Mouse (Mus musculus): ENCODE measurements around the gene Fgd6.

The Fgd6 gene

DNA sequence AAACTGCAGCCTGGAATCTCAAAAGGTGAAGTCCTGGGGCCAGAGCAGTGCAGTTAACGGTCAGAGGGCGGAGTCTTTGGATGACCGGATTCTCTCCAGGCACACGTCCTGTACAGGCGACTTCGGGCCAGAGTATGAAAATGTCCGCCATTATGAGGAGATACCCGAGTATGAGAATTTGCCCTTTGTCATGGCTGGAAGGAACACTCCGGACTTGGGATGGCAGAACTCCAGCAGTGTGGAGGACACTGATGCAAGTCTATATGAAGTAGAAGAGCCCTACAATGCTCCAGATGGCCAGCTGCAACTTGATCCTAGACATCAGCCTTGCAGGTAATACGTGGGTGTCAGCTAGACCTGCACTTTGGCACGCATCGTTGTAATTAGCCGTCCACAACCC lies 9.5 kb downstream of the Fgd6 start:
- no peak for DNase-seq (ENCODE audit: low read depth, low spot score)

DNA sequence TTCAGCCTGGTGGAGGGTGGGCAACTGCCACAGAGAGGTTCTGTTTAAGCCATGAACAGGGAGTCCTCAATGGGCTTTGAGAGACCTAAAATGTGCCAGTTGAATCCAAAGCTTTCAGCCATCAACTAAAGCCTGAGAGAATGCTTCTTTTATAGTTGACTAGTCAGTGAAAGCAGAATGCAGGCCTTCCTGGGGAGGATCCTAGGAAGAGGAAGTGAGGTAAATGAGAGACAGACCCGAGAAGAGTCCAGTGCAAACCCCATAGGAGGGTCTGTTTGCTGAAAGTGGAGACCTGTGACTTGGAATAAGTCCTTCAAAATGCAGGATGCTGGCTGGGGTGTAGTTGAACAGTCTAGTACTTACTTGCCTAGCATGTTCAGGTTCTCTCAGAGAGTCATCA lies 11.2 kb downstream of the Fgd6 start:
- DNase-seq (ENCODE audit: low read depth, low spot score) = no peak

- DNase-seq (ENCODE audit: low read depth, low spot score) = no peak
These were observed 12.2 kb downstream of the Fgd6 start for GRCm38 (mm10) chr10:94047845-94048559.

DNA sequence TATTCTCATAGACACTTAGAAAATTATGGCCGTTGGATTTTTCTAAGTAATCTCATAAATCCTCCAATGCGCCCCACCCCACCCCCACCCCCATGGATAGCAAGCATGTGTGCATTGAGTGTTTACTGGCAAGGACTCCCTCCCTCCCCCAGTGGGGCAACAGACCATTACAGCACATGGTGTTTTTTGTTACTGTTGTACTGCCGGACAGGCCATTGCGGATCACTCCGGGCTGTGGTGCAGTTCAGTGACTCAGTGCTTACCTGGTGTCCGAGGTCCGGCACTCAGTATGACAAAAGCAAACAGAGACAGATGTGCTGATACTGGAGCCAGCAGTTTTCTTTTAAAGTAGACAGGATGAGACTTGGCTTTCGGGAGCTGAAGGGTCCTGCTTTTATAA lies 13.3 kb downstream of the Fgd6 start:
- DNase-seq (ENCODE audit: low read depth, low spot score) = no peak

GRCm38 (mm10) chr10:94050736-94051135 lies 14.9 kb downstream of the Fgd6 start:
- no peak for DNase-seq (ENCODE audit: low read depth, low spot score)

- DNase-seq (ENCODE audit: low read depth, low spot score) = no peak
These were observed 20.7 kb downstream of the Fgd6 start for GRCm38 (mm10) chr10:94056487-94056886.

- DNase-seq (ENCODE audit: low read depth, low spot score) = no peak
These were observed 23.8 kb downstream of the Fgd6 start for GRCm38 (mm10) chr10:94059618-94060055.

DNA sequence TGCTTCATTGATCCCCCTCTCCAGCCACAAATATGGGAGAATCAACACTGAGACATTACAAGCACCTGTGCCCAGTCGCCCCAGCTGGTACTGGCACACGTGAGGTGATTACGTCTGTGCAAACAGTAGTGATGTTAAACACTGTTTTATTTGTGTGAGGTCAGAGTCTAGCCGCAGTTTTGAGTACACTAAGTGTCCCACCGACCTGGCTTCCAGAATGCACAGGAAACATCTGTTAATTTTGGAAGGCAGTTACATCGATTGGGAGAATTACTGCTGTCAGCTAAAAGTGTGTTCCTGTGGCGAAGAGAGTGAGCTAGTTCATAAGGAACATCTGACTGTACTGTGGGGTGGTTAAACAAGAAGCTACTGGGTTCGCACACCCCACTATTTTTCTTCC lies 24.4 kb downstream of the Fgd6 start:
- DNase-seq (ENCODE audit: low read depth, low spot score) = no peak

GRCm38 (mm10) chr10:94062357-94062756 lies 26.6 kb downstream of the Fgd6 start:
- no peak for DNase-seq (ENCODE audit: low read depth, low spot score)

- DNase-seq (ENCODE audit: low read depth, low spot score) = no peak
These were observed 31.1 kb downstream of the Fgd6 start for GRCm38 (mm10) chr10:94066896-94067295.

DNA sequence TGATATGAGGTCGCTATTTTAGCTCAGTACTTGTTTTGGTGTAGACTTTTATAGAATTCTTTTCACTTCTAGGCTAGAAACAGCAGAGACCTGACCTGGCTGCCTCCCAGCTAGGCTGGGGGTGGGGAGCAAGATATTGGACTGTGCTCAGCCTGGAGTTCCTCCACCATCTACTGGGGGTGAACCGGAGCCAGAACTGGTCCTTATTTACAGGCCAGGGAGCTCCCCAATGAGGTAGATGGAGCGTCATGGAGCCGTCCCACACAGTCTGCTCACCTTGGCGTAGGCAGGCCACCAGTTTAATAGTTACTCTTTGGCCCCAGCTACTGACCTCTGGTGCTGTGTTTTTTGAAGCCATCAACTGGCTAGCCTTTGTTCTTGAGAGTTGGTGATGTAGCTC lies 32.9 kb downstream of the Fgd6 start:
- DNase-seq (ENCODE audit: low read depth, low spot score) = no peak

GRCm38 (mm10) chr10:94071641-94072040 lies 35.8 kb downstream of the Fgd6 start:
- no peak for DNase-seq (ENCODE audit: low read depth, low spot score)

GRCm38 (mm10) chr10:94072261-94072915 lies 36.6 kb downstream of the Fgd6 start:
- no peak for DNase-seq (ENCODE audit: low read depth, low spot score)

DNA sequence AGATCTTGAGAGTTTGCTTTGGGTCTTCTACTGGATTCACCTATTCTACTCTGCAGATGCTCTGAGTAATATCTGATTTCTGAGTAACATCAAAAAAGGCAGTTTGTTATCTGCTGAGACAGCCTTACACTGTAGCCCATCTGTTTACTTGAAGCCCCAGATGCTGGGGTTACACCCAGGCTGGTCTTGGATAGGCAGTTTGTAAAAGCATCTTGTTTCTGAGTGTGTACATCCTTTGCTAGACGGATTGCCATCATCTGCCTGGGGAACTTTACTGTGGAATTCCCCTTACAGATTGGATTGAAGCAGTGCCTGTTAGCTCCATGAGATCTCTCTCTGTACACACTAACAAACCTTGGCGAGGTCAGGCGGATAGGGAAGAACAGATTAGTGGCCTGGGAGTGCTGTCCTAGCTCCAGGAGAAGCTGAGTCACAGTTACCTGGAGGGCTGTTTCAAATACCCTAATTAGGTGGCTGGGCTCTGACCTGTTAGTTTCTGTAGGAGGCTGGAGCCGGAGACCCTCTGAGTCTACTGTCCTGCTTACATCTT lies 37.2 kb downstream of the Fgd6 start:
- DNase-seq (ENCODE audit: low read depth, low spot score) = no peak

DNA sequence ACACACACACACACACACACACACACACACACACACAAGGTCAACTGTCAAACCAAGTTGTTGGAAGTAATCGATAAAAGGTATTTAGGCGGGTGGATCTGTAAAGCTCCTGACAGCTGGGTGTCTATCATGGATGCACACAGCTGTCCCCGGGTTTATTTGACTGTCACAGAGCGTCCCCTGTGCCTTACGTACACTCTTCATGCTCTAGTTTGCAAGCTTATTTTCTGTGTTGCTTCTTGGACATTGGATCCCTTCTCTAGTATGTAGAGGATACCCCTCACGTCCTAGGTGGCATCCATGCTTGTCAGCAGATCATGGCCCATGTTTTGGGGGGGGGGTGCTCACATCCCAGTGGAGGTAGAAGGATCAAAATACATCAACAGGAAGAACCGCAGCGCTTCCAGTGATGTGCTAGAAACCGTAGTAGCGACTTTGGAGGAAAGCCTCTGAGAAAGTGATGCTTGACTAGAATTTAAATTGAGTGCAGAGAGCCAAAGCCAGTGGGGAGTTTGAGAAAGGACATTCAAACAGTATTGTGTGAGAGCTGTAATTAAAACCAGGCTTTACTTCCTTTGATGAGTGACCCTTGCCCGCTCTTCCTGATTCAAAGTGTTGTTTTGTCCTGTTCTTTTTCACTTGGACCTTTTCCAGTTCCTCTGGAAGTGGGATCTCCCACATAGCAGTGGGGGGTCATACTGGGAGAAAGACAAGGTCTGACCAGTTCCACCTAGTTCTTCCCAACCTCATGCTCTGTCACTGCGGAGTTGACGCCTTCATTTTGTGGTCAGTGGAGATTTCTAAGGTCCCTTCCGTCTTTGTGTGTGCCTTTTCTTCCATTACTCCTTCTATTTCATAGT lies 41.4 kb downstream of the Fgd6 start:
- DNase-seq (ENCODE audit: low read depth, low spot score) = no peak

DNA sequence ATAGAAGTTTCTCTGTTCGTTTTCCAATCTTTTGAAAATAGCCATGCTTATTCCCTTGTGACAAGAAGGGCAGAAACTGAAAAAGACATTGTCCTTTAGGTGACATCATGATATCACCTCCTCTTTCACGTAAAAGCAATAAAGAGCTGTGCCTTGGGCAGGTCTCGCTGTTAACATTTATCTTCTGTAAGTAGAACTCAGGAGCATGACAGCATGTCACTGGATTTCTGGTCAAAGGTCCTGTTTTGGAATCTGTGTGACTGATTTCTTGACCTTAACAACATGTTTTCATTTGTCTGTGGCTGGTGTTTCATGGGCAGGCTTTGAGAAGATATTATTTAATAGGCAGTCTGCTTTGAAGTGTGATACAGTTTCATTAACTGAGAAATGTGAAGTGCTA lies 44.9 kb downstream of the Fgd6 start:
- DNase-seq (ENCODE audit: low read depth, low spot score) = no peak

DNA sequence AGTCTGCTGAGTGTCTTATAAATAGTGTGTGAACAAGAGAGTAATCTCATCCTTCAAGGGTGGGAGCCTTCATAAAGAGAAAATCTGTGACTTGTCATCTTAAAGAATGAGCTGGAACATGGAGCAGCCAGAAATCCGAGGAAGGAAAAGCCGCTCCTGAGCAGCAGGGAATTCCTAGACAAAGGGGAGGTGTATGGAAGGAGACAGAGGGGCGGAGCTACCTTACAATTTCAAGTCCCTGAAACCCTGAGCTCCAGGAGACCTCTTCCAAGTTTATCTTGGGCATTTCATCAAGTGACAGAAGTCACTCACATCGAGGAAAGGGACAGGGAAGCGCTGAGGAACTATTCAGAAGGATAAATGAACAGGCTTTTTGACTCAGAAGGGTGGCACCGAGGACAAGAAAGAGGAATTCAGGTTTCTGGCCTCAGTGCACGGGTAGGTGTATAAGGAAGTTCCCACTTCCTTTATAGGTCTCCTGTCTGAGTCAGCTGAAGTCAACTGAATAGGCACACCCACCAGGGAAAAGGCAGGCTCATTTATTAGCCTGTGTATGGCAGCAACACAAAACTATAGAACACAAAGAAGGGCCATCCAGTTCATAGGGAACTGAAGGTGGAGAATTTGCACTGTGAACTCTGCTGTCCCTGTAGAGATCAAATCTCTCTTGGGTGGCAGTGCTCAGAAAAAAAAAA lies 46.4 kb downstream of the Fgd6 start:
- DNase-seq (ENCODE audit: low read depth, low spot score) = no peak

DNA sequence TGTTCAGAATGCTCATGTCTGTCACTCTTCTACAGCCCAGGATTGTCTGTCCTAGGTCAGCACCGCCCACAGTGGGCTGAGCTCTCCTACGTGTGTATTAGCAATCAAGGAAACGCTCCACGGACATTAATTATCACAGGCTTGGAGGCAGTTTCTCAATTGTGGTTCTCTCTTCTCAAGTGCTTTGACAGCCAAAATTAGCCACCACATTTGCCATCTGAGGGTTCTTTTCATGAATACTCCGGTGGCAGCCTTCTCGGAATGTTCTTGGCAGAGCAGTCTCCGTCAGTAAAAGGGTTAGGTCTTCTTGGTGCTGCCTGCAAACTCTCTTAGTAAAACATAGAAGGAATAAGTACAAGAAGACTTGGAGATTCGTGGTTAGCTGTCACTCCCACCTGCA lies 50.5 kb downstream of the Fgd6 start:
- no peak for DNase-seq (ENCODE audit: low read depth, low spot score)

GRCm38 (mm10) chr10:94087367-94088077 lies 51.7 kb downstream of the Fgd6 start:
- no peak for DNase-seq (ENCODE audit: low read depth, low spot score)

GRCm38 (mm10) chr10:94090032-94090431 lies 54.2 kb downstream of the Fgd6 start:
- no peak for DNase-seq (ENCODE audit: low read depth, low spot score)

DNA sequence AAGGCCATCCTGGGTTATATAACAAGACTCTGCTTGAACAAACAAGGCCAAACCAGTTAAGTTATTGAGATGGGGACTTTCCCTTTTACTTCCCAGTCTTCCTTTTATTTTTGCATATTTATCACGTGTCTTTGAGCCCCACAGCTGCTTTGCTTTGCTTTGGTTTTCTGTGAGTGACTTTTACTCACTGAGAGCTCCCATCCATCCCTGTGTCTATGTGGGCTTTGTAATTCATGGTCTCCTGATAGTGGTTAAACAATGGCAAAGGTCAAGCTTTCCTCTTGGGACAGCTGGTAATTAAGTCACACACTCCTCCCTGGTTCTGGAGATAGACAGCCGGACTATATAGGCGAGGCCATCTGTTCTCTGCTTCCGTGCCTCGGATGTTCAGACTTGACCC lies 57.7 kb downstream of the Fgd6 start:
- DNase-seq (ENCODE audit: low read depth, low spot score) = no peak
